Mouse (Mus musculus) heart, embryonic 12.5 days (tissue): Measurements from ENCODE around the gene Rcor3. TPM values are rescaled to one million over a fixed set of nuclear protein-coding genes. Genes with fewer than 3 reads are reported as not detected.

ENCODE experiments used
- ATAC-seq: fragments of 200-750 bp; cut with Nextera tagmentation; 2 replicates; pipeline ENCODE4 v1.8.0; 2017; ENCODE audit warnings: moderate TSS enrichment, moderate library complexity; ENCODE audit not compliant: insufficient number of reproducible peaks, low FRiP score
- H3K27ac ChIP-seq: fragments of 300-500 bp; sonication (generic); 2 replicates; pipeline ENCODE4 v1.5.1; 2016; ENCODE audit warnings: mild to moderate bottlenecking, moderate library complexity; ENCODE audit not compliant: poor library complexity, severe bottlenecking
- H3K27me3 ChIP-seq: fragments of 300-500 bp; sonication (generic); replicated peaks from 2 replicates; pipeline ENCODE4 v1.6.1; 2016; ENCODE audit warnings: mild to moderate bottlenecking, moderate library complexity
- H3K36me3 ChIP-seq: fragments of 300-500 bp; sonication (generic); 2 replicates; pipeline ENCODE4 v1.6.1; 2016; ENCODE audit warnings: mild to moderate bottlenecking, moderate library complexity
- H3K4me1 ChIP-seq: fragments of 300-500 bp; sonication (generic); replicated peaks from 2 replicates; pipeline ENCODE4 v1.6.1; 2016; ENCODE audit warnings: mild to moderate bottlenecking
- H3K4me2 ChIP-seq: fragments of 300-500 bp; sonication (generic); 2 replicates; pipeline ENCODE4 v1.6.1; 2016; ENCODE audit warnings: mild to moderate bottlenecking, moderate library complexity
- H3K4me3 ChIP-seq: fragments of 300-500 bp; sonication (generic); 2 replicates; pipeline ENCODE4 v1.5.1; 2016; ENCODE audit warnings: mild to moderate bottlenecking
- H3K9ac ChIP-seq: fragments of 300-500 bp; sonication (generic); 2 replicates; pipeline ENCODE4 v1.6.1; 2016; ENCODE audit warnings: mild to moderate bottlenecking, moderate library complexity
- H3K9me3 ChIP-seq: fragments of 300-500 bp; sonication (generic); replicated peaks from 2 replicates; pipeline ENCODE4 v1.6.1; 2016; ENCODE audit warnings: mild to moderate bottlenecking, moderate library complexity
- WGBS: fragments of 180-500 bp; shearing (Covaris S2); methylation state at CpG from one replicate; pipeline ENCODE4 v1.1.7; 2016; 5-methylcytosine and 5-hydroxymethylcytosine counted together
- polyA plus RNA-seq: library from polyadenylated mRNA; unstranded; fragments of >200 nt; fragmentation: Nextera tagmentation; extraction: Ambion mirVana; gene quantifications from 2 replicates; pipeline ENCODE4 v1.2.1, GENCODE M21; 2016

Gene Rcor3
- polyA plus RNA-seq, 1 experiment from 2014 or later: 31.3 TPM

GRCm38 (mm10) chr1:192069971-192070591, 67.8 kb downstream of the Rcor3 start:
- peaks cover 21% of the 10 kb centered on the region for H3K36me3 ChIP-seq
- WGBS: 54% methylated on average over 13 of the region's 13 CpGs
- ATAC-seq: no peak
- H3K4me2 ChIP-seq: peak overlapping the region; percentile 39
- H3K27ac ChIP-seq: peak overlapping the region; percentile 41; the same call in 1 of the 2 replicates
- H3K27me3 ChIP-seq: 0 out of 2 replicates have a peak, but pooled peaks cover 6% of the 10 kb centered on the region
- H3K4me1 ChIP-seq: peaks cover 30% of the 10 kb centered on the region
- H3K9ac ChIP-seq: peak overlapping the region; percentile 35; the same call in 1 of the 2 replicates
- peaks cover 4% of the 10 kb centered on the region; the same call in 1 of the 2 replicates for H3K9me3 ChIP-seq
- no peak overlapping the region for H3K4me3 ChIP-seq

GRCm38 (mm10) chr1:192068188-192068587, 69.7 kb downstream of the Rcor3 start:
- Histone ChIP-seq H3K4me3 (no peak overlapping the region), H3K9me3 (peaks cover 11% of the 10 kb centered on the region), H3K27me3 (0 out of 2 replicates have a peak, but pooled peaks cover 6% of the 10 kb centered on the region), H3K36me3 (peaks cover 36% of the 10 kb centered on the region), H3K9ac (no peak overlapping the region), H3K4me1 (peaks cover 26% of the 10 kb centered on the region), H3K4me2 (no peak overlapping the region), H3K27ac (no peak overlapping the region)
- WGBS: 67% methylated on average over 2 of the region's 2 CpGs
- no peak for ATAC-seq

- ATAC-seq: no peak
- Histone ChIP-seq H3K36me3 (peaks cover 34% of the 10 kb centered on the region), H3K27ac (no peak overlapping the region), H3K4me2 (no peak overlapping the region), H3K9me3 (peaks cover 11% of the 10 kb centered on the region), H3K4me1 (peaks cover 36% of the 10 kb centered on the region), H3K9ac (no peak overlapping the region), H3K27me3 (0 out of 2 replicates have a peak, but pooled peaks cover 6% of the 10 kb centered on the region), H3K4me3 (no peak overlapping the region)
- WGBS: 83% methylated on average over 3 of the region's 3 CpGs
These were observed 70.9 kb downstream of the Rcor3 start for GRCm38 (mm10) chr1:192066956-192067355.

GRCm38 (mm10) chr1:192063209-192063946, 74.5 kb downstream of the Rcor3 start:
- 89% methylated on average over 8 of the region's 8 CpGs for WGBS
- Histone ChIP-seq H3K27ac (0 out of 2 replicates have a peak overlapping the region, but pooled peaks have one; percentile 74), H3K27me3 (no peaks in the 10 kb centered on the region), H3K36me3 (peaks cover 38% of the 10 kb centered on the region), H3K4me2 (no peak overlapping the region), H3K4me3 (no peak overlapping the region), H3K4me1 (peaks cover 29% of the 10 kb centered on the region), H3K9me3 (peaks cover 11% of the 10 kb centered on the region), H3K9ac (no peak overlapping the region)
- ATAC-seq: no peak

GRCm38 (mm10) chr1:192062682-192063081, 75.2 kb downstream of the Rcor3 start:
- Histone ChIP-seq H3K4me1 (peaks cover 27% of the 10 kb centered on the region), H3K27me3 (no peaks in the 10 kb centered on the region), H3K36me3 (peaks cover 43% of the 10 kb centered on the region), H3K27ac (peak overlapping the region; percentile 74; the same call in 1 of the 2 replicates), H3K4me3 (no peak overlapping the region), H3K9ac (no peak overlapping the region), H3K9me3 (peaks cover 11% of the 10 kb centered on the region), H3K4me2 (no peak overlapping the region)
- 70% methylated on average over 14 of the region's 14 CpGs for WGBS
- peak; percentile 26; the same call in 1 of the 2 replicates for ATAC-seq

GRCm38 (mm10) chr1:192061666-192062306, 76.1 kb downstream of the Rcor3 start:
- Histone ChIP-seq H3K4me1 (peaks cover 27% of the 10 kb centered on the region), H3K36me3 (peaks cover 46% of the 10 kb centered on the region), H3K4me2 (no peak overlapping the region), H3K4me3 (no peak overlapping the region), H3K9me3 (peaks cover 11% of the 10 kb centered on the region), H3K27me3 (no peaks in the 10 kb centered on the region), H3K27ac (peak overlapping the region; percentile 74), H3K9ac (no peak overlapping the region)
- peak; percentile 89 for ATAC-seq
- WGBS: 18% methylated on average over 4 of the region's 4 CpGs

- H3K36me3 ChIP-seq: peaks cover 28% of the 10 kb centered on the region
- 84% methylated on average over 10 of the region's 10 CpGs for WGBS
- H3K27me3 ChIP-seq: no peaks in the 10 kb centered on the region
- no peak overlapping the region for H3K4me3 ChIP-seq
- no peak overlapping the region for H3K27ac ChIP-seq
- H3K4me1 ChIP-seq: peaks cover 32% of the 10 kb centered on the region
- H3K9me3 ChIP-seq: peaks cover 7% of the 10 kb centered on the region
- no peak for ATAC-seq
- H3K4me2 ChIP-seq: no peak overlapping the region
- no peak overlapping the region for H3K9ac ChIP-seq
These were observed 79.0 kb downstream of the Rcor3 start for GRCm38 (mm10) chr1:192058911-192059310.

- 58% methylated on average over 3 of the region's 3 CpGs for WGBS
- H3K9me3 ChIP-seq: no peaks in the 10 kb centered on the region
- no peak for ATAC-seq
- H3K4me2 ChIP-seq: no peak overlapping the region
- H3K9ac ChIP-seq: no peak overlapping the region
- no peak overlapping the region for H3K4me3 ChIP-seq
- H3K4me1 ChIP-seq: peaks cover 12% of the 10 kb centered on the region
- no peak overlapping the region for H3K27ac ChIP-seq
- peaks cover 18% of the 10 kb centered on the region for H3K36me3 ChIP-seq
- no peaks in the 10 kb centered on the region for H3K27me3 ChIP-seq
These were observed 84.1 kb downstream of the Rcor3 start for GRCm38 (mm10) chr1:192053726-192054125.

- no peaks in the 10 kb centered on the region for H3K9me3 ChIP-seq
- H3K27ac ChIP-seq: no peak overlapping the region
- H3K4me2 ChIP-seq: no peak overlapping the region
- H3K4me1 ChIP-seq: peaks cover 12% of the 10 kb centered on the region
- H3K27me3 ChIP-seq: no peaks in the 10 kb centered on the region
- no peak overlapping the region for H3K9ac ChIP-seq
- no peak overlapping the region for H3K4me3 ChIP-seq
- no peak for ATAC-seq
- H3K36me3 ChIP-seq: peaks cover 12% of the 10 kb centered on the region
- 88% methylated on average over 5 of the region's 5 CpGs for WGBS
These were observed 84.9 kb downstream of the Rcor3 start for GRCm38 (mm10) chr1:192052986-192053385.

GRCm38 (mm10) chr1:192052461-192052860, 85.4 kb downstream of the Rcor3 start:
- H3K9ac ChIP-seq: no peak overlapping the region
- no peaks in the 10 kb centered on the region for H3K27me3 ChIP-seq
- H3K4me3 ChIP-seq: no peak overlapping the region
- peaks cover 8% of the 10 kb centered on the region for H3K36me3 ChIP-seq
- no peak overlapping the region for H3K4me2 ChIP-seq
- H3K9me3 ChIP-seq: no peaks in the 10 kb centered on the region
- ATAC-seq: no peak
- H3K27ac ChIP-seq: no peak overlapping the region
- H3K4me1 ChIP-seq: peaks cover 12% of the 10 kb centered on the region
- WGBS: 90% methylated on average over 8 of the region's 8 CpGs
